Mouse (Mus musculus): ENCODE results near the gene Tpr. TPM values are rescaled to one million over a fixed set of nuclear protein-coding genes. Genes with fewer than 3 reads are reported as not detected.

The Tpr gene
- polyA plus RNA-seq (2012; rRNA removed), result 10.1 and 14.3 TPM in 2 replicates

DNA sequence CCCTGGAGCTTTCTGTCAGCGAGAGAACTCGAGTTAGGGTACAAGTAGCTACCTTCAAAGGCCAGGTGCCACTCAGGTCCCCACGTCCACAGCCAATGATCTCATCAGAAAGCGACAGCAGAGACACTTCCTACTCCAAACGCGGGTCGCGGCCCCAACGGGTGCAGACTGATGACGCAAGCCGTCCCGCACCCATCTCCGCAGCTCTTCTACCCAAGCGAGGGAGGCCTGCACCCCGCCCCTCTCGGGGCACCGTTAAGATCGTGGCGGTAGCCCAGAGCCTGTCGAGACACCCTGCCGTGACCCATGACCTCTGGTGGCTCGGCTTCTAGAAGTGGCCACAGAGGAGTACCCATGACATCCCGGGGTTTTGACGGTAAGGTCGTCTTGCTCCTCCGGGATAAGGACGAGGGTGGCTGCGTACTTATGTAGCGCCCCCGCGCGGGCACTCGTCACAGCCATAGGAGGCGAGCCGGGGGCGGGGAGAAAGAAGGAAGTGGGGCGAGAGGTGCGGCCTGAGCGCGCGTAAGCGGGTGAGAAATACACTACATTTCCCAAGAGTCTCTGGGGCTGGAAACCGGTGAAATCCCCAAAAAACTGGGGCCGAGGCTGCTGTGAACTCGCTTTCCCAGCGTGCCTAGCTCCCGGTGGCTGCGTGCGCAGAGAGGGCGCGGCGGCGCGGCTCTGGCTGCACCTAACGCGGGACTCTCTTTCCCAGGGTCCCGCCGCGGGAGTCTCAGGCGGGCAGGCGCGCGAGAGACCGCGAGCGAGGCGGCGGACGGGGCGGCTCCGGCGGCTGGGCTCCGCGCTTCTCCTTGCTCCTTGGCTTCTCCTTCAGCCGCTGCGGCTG lies at the start of gene Tpr, which contains the start of gene Odr4:
Gene Tpr, plus strand, starts transcription at position 201 of the 850 bp plus-strand sequence.
Gene Odr4, minus strand, starts transcription at position 443 of the 850 bp plus-strand sequence.

DNA sequence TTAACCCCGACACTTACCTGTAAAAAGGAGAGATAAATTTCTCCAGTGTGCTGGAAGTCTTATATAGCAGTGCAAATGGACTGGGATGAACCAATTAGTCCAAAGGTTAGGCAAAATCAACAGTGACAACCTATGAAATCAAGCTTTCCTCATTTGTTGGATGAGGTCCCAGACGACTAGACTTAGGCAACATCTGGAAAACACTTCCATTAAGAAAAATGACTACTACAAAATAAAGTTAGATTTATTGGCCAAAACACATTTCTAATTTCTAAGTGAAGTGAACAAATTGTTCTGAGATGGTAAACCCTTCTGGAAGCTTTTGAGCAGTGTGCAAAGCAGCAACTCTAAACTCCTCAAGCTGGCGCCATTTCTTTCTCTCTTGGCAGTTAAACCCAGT lies 73.5 kb downstream of the Tpr start, which contains the start of gene Prg4:
Gene Prg4, minus strand, starts transcription at position 34 of the 400 bp plus-strand sequence.

Other genes with a start within 250 kb of the Tpr start
- not detected in 2 replicates for gene Pdc, start 73.4 kb upstream of the Tpr start, polyA plus RNA-seq (2012; rRNA removed)
- 0.40 and 0.78 TPM in 2 replicates for gene Odr4, start 242 bp downstream of the Tpr start, polyA plus RNA-seq (2012; rRNA removed)
- 0.26 and 0.27 TPM in 2 replicates for gene Prg4, start 73.3 kb downstream of the Tpr start, polyA plus RNA-seq (2012; rRNA removed)

Measured in stomach, adult 2 months (tissue).